Mouse (Mus musculus) cortical plate, adult 2 months (tissue): ENCODE measurements around the gene Cd276.

Experiments
- CTCF ChIP-seq: fragments of 200-500 bp; IDR thresholded peaks from 2 replicates; pipeline ENCODE4 v1.5.1; 2011; ENCODE audit warnings: mild to moderate bottlenecking, control low read depth, low read length; ENCODE audit not compliant: insufficient read depth; ENCODE audit errors: extremely low read depth
- POLR2A ChIP-seq: fragments of 200-500 bp; IDR thresholded peaks from 2 replicates; pipeline ENCODE4 v1.6.1; 2011; ENCODE audit warnings: mild to moderate bottlenecking, low read length, control low read depth; ENCODE audit not compliant: insufficient read depth; ENCODE audit errors: extremely low read depth

DNA sequence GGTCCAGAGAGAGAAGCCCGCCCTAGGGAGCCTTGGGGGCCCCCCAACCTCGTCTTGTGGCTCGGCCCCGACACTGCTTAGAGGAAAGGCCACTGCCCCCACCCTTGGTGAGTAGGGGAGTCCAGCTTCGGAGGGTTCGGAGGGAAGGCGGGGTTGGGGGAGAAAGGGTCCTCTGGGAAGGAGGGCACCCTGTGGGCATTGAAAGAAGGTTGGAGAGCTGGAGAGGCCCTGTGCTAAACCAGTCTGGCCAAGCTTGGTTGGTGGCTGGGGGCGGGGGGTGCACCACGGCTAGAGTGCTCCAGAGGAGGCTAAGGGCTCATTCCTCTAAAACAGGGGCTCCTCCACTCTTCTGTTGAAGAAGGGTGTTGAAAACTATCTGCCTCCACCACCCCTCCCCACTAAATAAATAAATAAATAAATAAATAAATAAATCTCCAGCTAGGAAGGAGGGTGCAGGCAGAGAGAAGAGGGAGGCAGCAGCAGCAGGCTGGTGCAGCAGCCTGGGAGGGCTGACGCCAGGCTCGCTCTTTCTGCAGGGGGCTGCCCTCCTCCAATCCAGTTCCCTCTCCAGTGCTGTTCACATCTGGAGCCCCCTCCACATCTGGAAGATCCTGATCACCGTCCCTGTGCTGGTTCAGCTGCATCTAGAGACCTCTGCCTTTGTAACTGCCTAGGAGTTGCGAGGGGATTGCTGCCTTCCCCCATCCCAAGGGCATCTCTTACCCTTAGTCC lies 65.9 kb downstream of the Cd276 start:
- no peak for TF ChIP-seq CTCF
- TF ChIP-seq POLR2A: peak; percentile 50; the same call in 1 of the 2 replicates
